Mouse (Mus musculus) spleen, postnatal 4 days (tissue): ENCODE measurements around the gene Hbb-bs.
"Not testable (repeated sequence)": the region's sequence is repeated elsewhere in the genome, so short reads cannot be mapped to it uniquely, and the experiment has no call there.

Experiments
- DNase-seq, 2 experiments: peaks; one replicate each; pipeline ENCODE4 v3.0.0; 2022; ENCODE audit warnings: low spot score in 2 of 2

The Hbb-bs gene

DNA sequence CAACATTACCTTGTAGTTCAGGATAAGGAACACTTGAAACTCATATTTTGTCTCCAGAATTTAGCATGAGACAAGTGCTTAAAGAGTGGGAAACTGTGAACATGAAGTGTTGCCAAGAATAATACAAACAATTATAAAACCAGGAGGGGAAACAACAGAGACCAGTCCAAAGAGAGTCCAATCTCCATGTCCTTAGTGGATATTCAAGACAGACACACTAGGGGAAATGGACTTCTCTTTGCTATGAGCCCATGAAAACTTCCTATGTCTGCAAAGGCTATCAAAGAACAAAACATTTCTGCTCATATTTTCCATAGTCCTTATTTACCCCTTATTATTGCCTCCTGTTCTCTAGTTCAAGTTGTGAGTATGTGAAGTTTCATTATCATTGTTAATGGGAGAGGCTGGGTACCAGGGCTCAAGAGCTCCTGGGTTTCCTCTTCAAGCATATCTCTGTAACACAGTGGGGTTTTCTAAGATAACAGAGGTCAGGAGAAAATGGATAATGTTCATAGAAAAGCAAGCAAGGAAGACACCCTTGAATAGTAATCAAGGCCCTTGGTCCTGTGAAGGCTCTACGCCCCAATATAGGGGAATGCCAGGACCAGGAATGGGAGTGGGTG, 16.6 kb downstream of the Hbb-bs start:
- DNase-seq: peak in 1 of 2 experiments; percentile 48

DNA sequence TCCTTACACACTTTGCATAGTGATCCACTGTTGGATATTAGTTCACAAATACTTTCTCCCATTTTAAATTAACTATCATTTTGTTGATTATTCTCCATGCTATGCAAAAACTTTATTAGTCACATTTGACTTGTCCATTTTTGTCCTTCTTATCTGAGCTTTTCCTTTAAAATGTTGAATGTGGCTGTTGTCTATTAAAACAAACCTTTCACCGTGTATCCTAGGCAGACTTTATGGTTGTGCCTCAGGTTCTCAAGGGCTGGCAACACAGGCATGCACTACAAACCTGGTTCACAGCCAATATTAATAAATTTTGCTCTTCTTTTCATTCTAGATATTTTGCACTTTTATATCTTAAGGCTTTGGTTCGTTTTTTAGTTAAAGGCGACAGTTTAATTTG, 17.1 kb downstream of the Hbb-bs start:
- DNase-seq: peak in 1 of 2 experiments; percentile 65

DNA sequence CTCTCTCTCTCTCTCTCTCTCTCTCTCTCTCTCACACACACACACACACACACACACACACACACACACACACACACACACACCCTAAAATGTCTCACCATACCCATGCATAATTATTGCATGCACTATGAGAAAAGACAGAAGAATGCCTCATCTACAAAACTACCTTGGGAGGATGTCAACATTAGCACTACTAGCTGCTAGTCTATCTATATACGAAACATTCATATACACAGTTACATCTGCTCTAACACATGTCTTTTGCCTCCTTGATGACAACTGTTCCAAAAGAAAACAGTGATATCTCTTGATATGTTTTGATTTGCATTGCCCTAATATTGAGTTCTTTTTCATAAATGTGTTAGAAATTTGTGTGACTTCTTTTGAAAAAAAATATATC, 17.6 kb downstream of the Hbb-bs start:
- DNase-seq: peak in 1 of 2 experiments; percentile 53

DNA sequence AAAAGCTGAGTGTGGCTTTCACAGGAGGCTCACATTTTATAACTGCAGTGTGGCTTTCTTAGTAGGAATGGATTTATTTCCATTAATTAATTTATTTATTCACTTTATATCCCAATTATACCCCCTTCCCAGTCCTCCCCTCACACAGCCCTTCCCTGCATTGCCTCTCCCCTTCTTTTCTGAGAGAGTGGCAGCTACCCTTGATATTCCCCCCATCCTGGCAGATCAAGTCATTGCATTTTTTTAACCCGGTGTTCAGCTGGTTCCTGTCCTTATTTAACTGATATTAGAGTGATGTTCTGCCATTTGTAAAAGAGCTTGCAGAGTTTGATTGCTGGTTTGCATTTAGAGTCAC, 18.1 kb downstream of the Hbb-bs start:
- peak in 1 of 2 experiments; percentile 66 for DNase-seq

DNA sequence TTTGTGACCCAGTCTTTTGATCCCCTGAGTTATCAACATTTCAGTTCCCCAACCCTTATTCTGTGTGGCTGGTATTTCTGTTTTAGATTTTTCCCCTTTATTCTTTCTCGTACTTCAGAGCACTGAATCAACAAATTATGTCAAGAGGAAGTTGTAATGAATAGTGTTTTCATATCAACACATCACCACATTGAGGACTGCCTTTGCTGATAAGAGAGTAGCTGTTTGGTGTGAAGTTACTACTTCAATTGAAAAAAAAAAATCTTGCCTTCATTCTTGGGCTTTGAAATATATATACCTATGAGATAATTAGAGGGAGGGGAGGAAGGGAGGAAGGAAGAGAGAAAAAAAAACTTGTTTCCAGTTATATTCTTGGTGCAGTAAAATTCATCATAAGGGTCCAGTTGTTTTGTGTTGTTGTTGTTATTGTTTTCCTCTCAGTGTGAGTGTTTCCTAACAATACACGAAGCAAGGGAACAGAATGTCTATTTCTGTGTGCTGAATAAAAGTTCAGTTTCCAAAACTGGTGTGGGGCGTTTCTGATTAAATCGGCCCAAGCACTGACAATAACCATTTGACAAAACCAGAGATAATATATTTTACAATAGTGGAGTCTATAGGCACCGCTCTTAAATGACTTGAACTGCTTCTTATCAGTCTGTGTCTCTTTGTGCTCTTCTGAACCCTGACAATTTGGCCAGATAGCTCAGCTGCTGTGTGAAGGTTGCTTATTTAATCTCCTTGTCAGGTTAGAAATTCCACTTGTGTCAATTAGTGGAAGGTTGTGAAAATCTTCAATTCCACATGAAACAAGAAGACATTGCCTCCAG, 18.7 kb downstream of the Hbb-bs start:
- DNase-seq: peak in 1 of 2 experiments; percentile 39

DNA sequence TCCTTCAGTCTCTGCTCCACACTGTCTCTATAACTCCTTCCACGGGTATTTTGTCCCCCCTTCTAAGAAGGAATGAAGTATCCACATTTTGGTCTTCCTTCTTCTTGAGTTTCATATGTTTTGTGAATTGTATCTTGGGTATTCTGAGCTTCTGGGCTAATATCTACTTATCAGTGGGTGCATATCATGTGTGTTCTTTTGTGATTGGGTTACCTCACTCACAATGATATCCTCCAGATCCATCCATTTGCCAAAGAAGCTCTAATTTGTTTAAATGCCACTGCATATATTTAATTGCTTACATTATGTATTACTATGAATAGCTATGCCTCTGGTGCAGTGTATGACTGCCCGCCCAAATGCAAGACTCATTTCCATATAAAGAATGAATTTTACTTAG, 19.8 kb downstream of the Hbb-bs start:
- not testable (repeated sequence) for DNase-seq

DNA sequence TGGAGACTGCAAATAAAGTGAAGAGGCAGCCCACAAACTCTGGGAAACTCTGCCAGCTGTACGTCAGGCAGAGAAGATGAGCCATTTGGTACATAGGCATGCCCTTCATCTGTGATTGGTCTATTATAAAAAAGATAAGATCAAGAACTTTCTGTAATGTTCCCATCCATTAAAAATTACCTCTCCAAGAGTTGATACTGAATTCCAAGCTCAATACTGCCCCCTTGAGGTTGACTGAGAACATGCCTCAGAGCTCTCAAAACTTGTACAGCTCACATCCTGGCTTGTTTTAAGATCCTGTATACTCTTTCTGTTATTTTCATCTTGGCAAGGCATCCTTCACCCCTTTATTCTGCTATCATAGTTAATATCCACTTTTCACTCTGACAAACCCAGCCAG, 21.0 kb downstream of the Hbb-bs start:
- peak; percentile 46 to 57 for DNase-seq

DNA sequence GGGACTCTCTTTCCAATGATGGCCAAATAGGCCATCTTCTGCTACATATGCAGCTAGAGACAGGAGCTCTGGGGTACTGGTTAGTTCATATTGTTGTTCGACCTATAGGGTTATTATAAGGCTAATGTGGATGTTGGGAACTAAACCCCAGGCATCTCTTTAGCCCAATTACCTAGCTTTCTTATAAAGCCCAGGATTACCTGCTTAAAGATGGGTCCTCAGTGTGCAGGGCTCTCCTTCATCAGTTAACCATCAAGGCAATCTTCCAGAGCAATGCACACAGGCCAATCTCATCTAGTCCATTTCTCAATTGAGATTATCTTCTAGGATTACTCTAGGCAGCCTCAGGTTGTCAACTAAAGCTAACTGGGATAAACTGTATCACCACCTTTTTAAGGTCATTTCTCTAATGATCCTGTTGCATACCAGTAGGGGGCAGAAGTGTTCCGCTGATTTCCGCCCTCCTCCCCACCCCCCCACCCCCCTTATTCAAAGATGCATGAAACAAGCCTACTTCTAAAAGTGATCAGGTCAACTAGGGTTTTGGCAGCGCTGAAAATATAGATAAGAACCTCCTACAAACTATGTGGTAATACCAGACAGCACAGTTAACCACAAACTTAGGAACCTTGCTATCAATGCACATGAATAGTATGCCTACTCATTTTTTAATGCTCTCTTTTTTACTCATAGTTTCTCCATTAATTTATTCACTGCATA, 35.1 kb downstream of the Hbb-bs start:
- peak in 1 of 2 experiments; percentile 63 for DNase-seq

DNA sequence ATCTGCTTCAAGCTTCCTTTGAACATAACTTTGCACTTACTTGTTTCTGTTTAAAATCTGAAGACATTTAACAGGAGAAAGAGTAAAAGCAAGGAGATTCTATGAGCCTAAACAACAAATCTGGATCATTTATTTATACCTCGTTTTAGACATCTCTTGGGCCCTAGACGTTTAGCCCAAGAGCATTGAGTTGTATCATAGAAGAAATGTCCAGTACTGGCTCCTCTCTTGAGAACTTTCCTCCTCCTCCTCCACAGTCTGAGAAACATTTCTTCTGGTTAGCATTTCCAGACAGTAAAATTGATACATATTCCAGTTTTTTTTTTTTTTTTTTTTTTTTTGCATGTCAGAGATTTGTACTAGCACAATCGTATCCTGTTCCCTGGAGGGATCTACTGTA, 36.2 kb downstream of the Hbb-bs start, which contains the start of gene Olfr67:
Gene Olfr67 (minus strand): TSS at position 101 of the 400 bp plus-strand sequence.
- DNase-seq: no peak

DNA sequence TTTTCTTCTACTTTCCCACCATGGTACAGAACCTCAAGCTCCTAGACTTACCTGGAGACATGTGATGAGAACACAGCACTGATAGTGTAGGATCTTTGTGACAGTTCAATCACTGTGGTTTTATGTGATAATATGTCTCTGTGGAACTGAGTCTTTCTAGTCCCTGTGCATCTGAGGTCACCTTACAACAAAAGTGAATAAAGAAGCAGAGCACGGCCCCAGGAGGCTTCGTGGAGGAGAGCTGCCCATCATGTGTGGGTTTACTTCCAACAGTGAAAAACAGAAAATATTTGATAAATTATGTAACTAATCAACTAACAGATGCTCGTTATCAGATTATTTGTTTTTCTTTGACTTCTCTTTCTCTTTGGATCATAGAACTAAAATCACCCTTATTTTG, 48.3 kb downstream of the Hbb-bs start, which contains the start of gene Olfr68:
Gene Olfr68 (minus strand): TSS at position 101 of the 400 bp plus-strand sequence.
- DNase-seq: no peak

DNA sequence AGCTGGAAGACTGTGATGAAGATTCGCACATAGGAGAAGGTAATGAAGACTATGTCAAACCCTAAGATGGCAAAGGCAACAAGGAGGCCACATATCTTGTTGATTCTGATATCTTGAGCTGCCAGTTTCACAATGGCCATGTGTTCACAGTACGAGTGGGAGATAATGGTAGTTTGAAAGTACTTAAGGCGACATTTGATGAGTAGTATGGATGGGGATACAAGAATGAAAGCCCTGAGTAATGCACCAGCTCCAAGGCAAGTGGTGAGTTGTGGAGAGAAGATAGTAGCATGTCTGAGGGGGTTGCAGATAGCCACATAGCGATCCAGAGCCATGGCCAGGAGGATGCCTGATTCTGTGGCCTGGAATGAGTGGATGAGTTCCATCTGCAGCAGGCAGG, 50.2 kb downstream of the Hbb-bs start:
- not testable (repeated sequence) for DNase-seq
